Mouse (Mus musculus) brown adipose tissue, adult 24 weeks (tissue): ENCODE results near the gene Hoxb4. TPM values are rescaled to one million over a fixed set of nuclear protein-coding genes. Genes with fewer than 3 reads are reported as not detected.

Experiments used
- H3K27ac ChIP-seq: fragments of 200-500 bp; replicated peaks from 2 replicates; pipeline ENCODE4 v1.5.1; 2012; ENCODE audit warnings: low read depth, mild to moderate bottlenecking, low read length
- H3K4me1 ChIP-seq: fragments of 200-500 bp; 2 replicates; pipeline ENCODE4 v1.6.1; 2012; ENCODE audit warnings: low read length, mixed read lengths; ENCODE audit not compliant: control insufficient read depth, insufficient read depth, insufficient read length
- H3K4me3 ChIP-seq: fragments of 200-500 bp; 2 replicates; pipeline ENCODE4 v1.5.1; 2012; ENCODE audit warnings: low read depth, mild to moderate bottlenecking, low read length, moderate library complexity; ENCODE audit not compliant: insufficient read depth
- polyA plus RNA-seq: library from polyadenylated mRNA; stranded (reverse); fragments of >200 nt; gene quantifications from 2 replicates; pipeline ENCODE4 v1.2.4, GENCODE M21; 2012; ENCODE audit not compliant: missing spikeins, insufficient read depth, insufficient read length

The Hoxb4 gene
- polyA plus RNA-seq, 1 experiment, result 6.4 TPM

- Histone ChIP-seq H3K4me1 (peaks cover 11% of the 10 kb centered on the region), H3K27ac (peak overlapping the region; percentile 83), H3K4me3 (peak overlapping the region; percentile 62)
These were observed 7.7 kb downstream of the Hoxb4 start for GRCm38 (mm10) chr11:96325747-96326212.

- peaks cover 9% of the 10 kb centered on the region for H3K4me1 ChIP-seq
- no peak overlapping the region for H3K27ac ChIP-seq
- peak overlapping the region; percentile 17 for H3K4me3 ChIP-seq
These were observed 8.6 kb downstream of the Hoxb4 start for GRCm38 (mm10) chr11:96326705-96327104.

DNA sequence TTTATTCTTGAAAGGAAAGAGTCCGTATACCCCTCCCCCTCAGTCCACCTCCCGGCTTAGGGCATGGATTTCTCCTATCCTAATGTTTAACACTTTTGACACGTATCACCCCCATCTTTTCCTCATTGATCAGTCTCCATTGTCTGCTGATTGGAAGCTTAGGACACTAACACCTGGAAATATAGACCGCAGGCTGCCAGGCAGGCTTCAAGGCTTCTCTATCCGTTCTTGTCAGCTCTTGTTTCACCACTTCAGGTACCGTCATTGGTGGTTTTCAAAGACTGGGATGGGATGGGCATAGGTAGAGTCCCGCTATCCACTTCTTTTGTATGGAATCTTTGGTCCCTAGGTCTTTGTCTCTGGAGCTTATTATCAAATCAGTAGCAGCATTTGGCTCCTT, 9.1 kb downstream of the Hoxb4 start:
- no peak overlapping the region for H3K27ac ChIP-seq
- H3K4me3 ChIP-seq, result peak overlapping the region; percentile 17
- H3K4me1 ChIP-seq, result peaks cover 9% of the 10 kb centered on the region

DNA sequence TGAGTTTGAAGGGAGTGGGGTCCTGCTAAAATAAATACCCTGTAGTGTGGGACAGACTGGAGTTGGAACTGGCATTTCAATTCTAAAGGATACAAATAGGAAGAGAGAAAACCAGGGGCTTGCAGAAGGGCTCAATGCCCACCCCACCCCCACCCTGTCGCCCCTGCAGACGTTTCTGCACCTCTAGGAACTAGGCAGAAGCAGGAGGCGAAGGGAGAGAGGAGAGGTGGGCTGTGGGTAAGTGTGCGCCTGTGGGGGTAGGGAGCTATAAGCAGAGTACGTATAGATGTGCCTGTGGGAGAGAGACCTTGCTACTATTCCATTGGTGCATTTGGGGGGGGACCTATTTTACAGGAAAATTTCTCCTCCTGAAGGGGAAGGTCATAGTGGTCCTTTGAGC, 9.7 kb downstream of the Hoxb4 start:
- H3K4me3 ChIP-seq, result no peak overlapping the region
- H3K27ac ChIP-seq, result no peak overlapping the region
- H3K4me1 ChIP-seq, result peaks cover 5% of the 10 kb centered on the region

DNA sequence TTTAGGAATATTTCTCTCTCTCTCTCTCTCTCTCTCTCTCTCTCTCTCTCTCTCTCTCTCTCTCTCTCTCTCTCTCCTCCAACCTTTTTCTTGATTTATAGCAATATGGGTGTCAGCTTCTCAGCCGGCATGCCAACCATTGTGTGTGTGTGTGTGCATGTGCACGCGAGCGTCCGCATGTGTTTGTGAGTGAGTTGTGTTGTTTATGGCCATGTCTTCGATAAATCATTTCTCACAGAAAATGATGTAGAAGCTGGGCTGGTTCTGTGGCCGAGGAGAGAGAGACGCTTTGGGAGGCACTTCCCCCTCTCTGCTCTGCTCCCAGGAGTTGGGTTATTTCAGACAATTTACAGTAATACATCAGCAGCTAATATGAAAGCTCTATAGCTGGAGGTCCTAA, 10.5 kb downstream of the Hoxb4 start:
- Histone ChIP-seq H3K4me1 (peaks cover 5% of the 10 kb centered on the region), H3K27ac (no peak overlapping the region), H3K4me3 (no peak overlapping the region)

- peak overlapping the region; percentile 43; the same call in 1 of the 2 replicates for H3K27ac ChIP-seq
- peak overlapping the region; percentile 66 for H3K4me3 ChIP-seq
- peaks cover 5% of the 10 kb centered on the region for H3K4me1 ChIP-seq
These were observed 14.0 kb downstream of the Hoxb4 start for GRCm38 (mm10) chr11:96332105-96332504.

DNA sequence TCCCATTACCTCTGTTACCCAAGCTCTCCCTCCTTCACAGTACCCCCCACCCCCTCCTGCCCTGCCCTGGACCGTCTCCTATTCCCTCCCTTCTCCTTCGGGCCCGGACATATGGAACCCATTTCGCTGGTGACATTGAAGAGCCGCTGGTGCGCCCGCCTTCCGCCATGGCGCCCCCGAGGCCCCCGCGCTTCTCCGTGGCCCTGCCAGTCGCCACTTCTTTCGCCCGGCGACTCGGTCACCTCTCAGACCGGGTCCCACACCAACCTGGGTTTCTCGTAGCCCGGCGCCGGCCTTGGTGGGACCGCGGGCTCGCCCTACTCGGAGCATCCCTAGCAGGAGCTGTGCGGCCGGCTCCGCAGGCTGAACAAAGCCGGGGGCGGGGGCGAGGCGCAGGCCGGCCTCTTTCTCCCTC, 14.6 kb downstream of the Hoxb4 start:
- Histone ChIP-seq H3K27ac (peak overlapping the region; percentile 43; the same call in 1 of the 2 replicates), H3K4me1 (peaks cover 5% of the 10 kb centered on the region), H3K4me3 (peak overlapping the region; percentile 66)

DNA sequence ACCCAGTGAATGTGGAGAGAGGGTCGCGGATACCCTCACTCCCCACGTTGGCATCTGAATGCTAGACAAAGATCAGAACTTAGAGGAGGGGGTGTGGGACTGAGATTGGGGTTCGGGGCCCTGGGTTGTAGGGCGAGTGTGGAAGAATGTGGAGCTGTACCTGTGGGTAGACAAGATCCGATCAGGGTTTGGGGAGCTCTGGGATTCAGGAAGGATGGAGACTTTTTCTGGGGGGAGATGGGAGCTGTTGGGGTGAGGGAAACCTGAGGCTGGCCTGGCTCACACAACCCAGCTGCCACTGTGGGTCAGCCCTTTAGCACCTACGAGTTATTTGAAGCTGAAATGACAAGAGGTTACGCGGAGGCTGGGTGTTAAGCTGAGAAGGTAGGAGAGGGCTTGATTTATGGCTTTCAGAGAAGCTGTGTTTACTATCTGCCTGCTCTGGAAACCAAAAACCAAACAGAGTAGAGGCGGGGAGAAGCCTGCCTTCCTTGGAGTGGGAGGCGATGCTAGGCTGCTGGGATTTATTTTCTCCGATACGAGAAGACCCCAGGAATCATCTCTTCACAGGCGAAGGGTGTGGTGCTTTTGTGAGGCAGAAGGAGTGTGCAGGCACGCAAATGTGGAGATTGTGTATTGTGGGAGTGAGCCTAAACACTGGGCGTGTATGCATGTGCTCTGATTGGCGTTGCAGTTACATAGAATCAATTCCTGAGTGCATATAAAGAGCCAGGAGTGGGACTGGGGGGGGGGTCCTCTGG, 15.4 kb downstream of the Hoxb4 start:
- Histone ChIP-seq H3K27ac (peak overlapping the region; percentile 43), H3K4me3 (peak overlapping the region; percentile 66), H3K4me1 (peaks cover 5% of the 10 kb centered on the region)

GRCm38 (mm10) chr11:96334002-96334364, 15.9 kb downstream of the Hoxb4 start:
- H3K27ac ChIP-seq, result no peak overlapping the region; the same call in 1 of the 2 replicates
- peaks cover 5% of the 10 kb centered on the region for H3K4me1 ChIP-seq
- peak overlapping the region; percentile 66; the same call in 1 of the 2 replicates for H3K4me3 ChIP-seq

GRCm38 (mm10) chr11:96334998-96335397, 16.9 kb downstream of the Hoxb4 start:
- H3K4me1 ChIP-seq, result peaks cover 8% of the 10 kb centered on the region
- H3K27ac ChIP-seq, result no peak overlapping the region

DNA sequence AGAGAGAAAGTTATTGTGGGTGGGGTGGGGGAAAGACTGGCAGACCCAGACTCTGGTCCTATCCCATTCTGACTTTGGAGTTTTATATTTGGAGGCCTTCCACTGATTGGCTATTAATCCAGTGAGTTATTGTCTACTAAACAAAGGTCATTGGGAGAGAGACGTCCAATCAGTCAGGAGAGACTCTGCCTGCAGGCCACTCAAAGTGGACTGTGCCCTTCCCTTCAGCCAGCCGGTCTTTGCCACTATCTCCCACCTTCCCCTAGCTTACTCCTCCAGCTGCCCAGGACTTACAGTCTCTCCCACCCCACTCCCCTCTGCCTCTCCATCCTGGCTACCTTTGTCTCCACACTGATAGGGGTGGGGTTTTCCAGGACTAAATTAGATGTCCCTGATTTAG, 18.5 kb downstream of the Hoxb4 start:
- peaks cover 9% of the 10 kb centered on the region; the same call in 1 of the 2 replicates for H3K4me1 ChIP-seq
- H3K27ac ChIP-seq, result no peak overlapping the region
- H3K4me3 ChIP-seq, result no peak overlapping the region

More at GRCm38 (mm10) chr11:96334998-96335397, 16.9 kb downstream of the Hoxb4 start:
- H3K4me3 ChIP-seq, result no peak overlapping the region

GRCm38 (mm10) chr11:96337026-96337425, 19.0 kb downstream of the Hoxb4 start:
- H3K27ac ChIP-seq, result 0 out of 2 replicates have a peak overlapping the region, but pooled peaks have one; percentile 13
- peaks cover 9% of the 10 kb centered on the region; the same call in 1 of the 2 replicates for H3K4me1 ChIP-seq
- no peak overlapping the region for H3K4me3 ChIP-seq

GRCm38 (mm10) chr11:96338957-96339855, 21.1 kb downstream of the Hoxb4 start:
- H3K27ac ChIP-seq, result no peak overlapping the region
- H3K4me3 ChIP-seq, result no peak overlapping the region
- H3K4me1 ChIP-seq, result peaks cover 11% of the 10 kb centered on the region; the same call in 1 of the 2 replicates

DNA sequence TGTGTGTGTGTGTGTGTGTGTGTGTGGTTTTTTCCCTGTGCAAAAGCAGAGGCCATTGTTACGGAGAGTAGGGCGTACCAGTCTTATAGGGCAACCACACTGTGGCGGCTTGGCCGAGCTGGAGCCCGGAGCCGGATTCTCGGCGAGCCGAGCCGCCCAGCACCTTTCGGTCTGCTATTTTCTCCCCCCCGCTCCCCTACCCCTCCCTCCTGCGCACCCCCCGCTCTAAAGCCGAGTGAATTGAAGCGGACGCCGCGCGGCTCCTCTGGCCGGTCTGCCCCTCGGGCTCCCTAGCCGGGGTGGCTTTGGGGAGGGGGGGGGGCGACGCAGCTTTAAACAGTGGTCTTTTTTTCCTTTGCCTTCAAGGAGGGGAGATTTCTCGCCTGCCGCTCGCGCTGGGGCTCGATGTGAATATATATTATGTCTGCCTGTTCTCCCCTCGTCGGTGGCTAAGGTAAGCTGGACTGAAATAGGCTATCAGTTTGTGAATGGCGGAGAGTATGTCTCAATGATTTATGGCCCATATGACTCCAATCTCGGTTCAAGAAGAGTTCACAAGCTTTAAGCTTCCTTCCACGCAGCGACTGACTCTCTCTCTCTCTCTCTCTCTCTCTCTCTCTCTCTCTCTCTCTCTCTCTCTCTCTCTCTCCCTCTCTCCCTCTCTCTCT, 22.8 kb downstream of the Hoxb4 start:
- peak overlapping the region; percentile 61 for H3K27ac ChIP-seq
- peaks cover 13% of the 10 kb centered on the region for H3K4me1 ChIP-seq
- peak overlapping the region; percentile 93 for H3K4me3 ChIP-seq
